Mouse (Mus musculus): ENCODE measurements at regions not wholly inside any gene's neighbourhood (a gene's known extent, or its start where the extent isn't known, plus 50 kb on each side); places are given as distances from the start of the nearest gene placed in this dataset.

DNA sequence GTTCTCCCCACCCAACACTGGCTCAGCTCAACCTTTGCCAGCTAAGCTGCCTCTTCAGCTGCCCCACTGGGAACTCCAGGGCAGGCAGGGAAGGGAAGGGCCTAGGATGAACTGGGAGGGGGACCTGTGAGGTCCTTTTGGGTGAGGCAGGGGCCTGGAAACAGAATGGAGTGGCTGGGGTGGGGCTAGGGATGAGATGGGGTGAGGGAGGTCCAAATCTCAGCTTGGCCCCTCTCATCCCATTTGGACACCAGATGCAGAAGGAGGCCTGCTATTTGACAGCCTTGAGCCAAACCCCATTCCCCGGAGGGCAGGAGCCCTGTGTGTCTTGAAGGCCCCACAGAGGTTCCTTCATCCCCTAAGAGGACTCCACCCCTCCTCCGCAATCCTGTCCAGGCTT is 166.7 kb upstream of the Kbtbd8 start:
- no peak for TF ChIP-seq MYOG (IDR thresholded peaks at IDR 0.05; ENCODE audit: control insufficient read depth, extremely low read depth, insufficient read length)
- no peak for TF ChIP-seq CEBPB (IDR thresholded peaks at IDR 0.05; ENCODE audit: low read depth)
- no peak for TF ChIP-seq MAX (IDR thresholded peaks at IDR 0.05)
- TF ChIP-seq USF1 (IDR thresholded peaks at IDR 0.05; ENCODE audit: low read depth) = no peak
- TF ChIP-seq MYOD1 (IDR thresholded peaks at IDR 0.05; ENCODE audit: control insufficient read depth, insufficient read length, low read depth) = no peak
- no peak for TF ChIP-seq FOSL1 (IDR thresholded peaks at IDR 0.05; ENCODE audit: insufficient read depth, low read length, poor library complexity, severe bottlenecking)
- no peak for TF ChIP-seq CTCF (IDR thresholded peaks at IDR 0.05; ENCODE audit: control insufficient read depth, insufficient read depth, insufficient read length)
- H3K79me3 ChIP-seq (ENCODE audit: low read depth) = no peaks in the 10 kb centered on the region
- H3K79me2 ChIP-seq (ENCODE audit: control insufficient read depth, insufficient read depth) = no peaks in the 10 kb centered on the region
- no peak overlapping the region for H3ac ChIP-seq (ENCODE audit: control insufficient read depth, insufficient read length, low read depth)
- no peak overlapping the region for H3K4me3 ChIP-seq (ENCODE audit: insufficient read depth, poor library complexity, severe bottlenecking)
- H3K36me3 ChIP-seq (ENCODE audit: control insufficient read depth, insufficient read depth) = no peaks in the 10 kb centered on the region
- H3K27me3 ChIP-seq (ENCODE audit: control insufficient read depth, insufficient read depth, insufficient read length) = no peaks in the 10 kb centered on the region

DNA sequence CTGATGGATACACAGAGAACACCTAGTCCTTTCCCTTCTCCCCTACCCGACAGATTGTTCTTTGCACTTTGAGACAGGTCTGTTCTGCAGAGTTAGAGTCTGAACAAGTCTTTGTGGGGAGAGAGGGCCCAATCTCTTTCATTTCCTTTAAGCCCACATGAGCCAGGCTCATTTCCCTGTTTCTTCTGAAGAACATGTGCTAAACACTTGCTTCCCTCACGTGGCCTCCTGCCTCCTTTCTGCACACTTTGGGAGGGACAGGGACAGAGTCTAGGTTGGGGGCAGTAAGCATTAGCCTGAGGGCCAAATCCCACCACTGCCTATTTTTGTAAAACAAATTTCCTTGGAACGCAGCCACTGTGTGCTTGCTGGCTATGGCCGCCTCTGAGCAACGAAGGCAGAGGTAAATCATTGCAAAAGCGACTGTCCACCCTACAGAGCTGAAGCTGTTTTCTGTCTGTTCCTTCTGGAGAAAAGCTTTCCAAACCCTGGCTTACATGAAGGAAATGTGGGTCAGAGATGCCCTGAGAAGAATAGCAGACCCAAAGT is 170.6 kb upstream of the Kbtbd8 start:
- Histone ChIP-seq H3ac (ENCODE audit: control insufficient read depth, insufficient read length, low read depth) (no peak overlapping the region), H3K36me3 (ENCODE audit: control insufficient read depth, insufficient read depth) (no peaks in the 10 kb centered on the region), H3K79me3 (ENCODE audit: low read depth) (no peaks in the 10 kb centered on the region), H3K79me2 (ENCODE audit: control insufficient read depth, insufficient read depth) (no peaks in the 10 kb centered on the region), H3K4me3 (ENCODE audit: insufficient read depth, poor library complexity, severe bottlenecking) (no peak overlapping the region), H3K27me3 (ENCODE audit: control insufficient read depth, insufficient read depth, insufficient read length) (no peaks in the 10 kb centered on the region)
- no peak for TF ChIP-seq FOSL1 (IDR thresholded peaks at IDR 0.05; ENCODE audit: insufficient read depth, low read length, poor library complexity, severe bottlenecking)

DNA sequence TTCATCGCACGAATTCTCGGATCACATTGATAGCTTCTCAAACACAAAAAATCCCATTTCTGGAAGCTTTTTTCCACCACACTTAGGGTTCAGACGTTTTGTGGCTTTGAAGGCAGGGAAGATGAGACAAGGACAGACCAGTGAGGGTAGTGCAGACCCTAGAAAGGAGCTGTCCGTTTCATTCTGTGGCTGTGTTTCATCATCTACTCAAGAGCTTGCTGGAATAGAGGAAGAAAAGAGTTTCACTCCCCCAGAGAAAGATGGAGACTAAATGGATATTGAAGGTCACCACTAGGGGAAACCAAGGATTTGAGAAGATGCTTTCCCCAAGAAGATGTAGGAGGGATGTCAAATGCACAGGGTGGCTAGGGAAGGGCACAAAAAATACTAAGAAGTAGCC is 171.3 kb upstream of the Kbtbd8 start:
- Histone ChIP-seq H3K4me3 (ENCODE audit: insufficient read depth, poor library complexity, severe bottlenecking) (no peak overlapping the region), H3ac (ENCODE audit: control insufficient read depth, insufficient read length, low read depth) (no peak overlapping the region), H3K27me3 (ENCODE audit: control insufficient read depth, insufficient read depth, insufficient read length) (no peaks in the 10 kb centered on the region), H3K36me3 (ENCODE audit: control insufficient read depth, insufficient read depth) (no peaks in the 10 kb centered on the region), H3K79me2 (ENCODE audit: control insufficient read depth, insufficient read depth) (no peaks in the 10 kb centered on the region), H3K79me3 (ENCODE audit: low read depth) (no peaks in the 10 kb centered on the region)
- TF ChIP-seq CTCF (IDR thresholded peaks at IDR 0.05; ENCODE audit: control insufficient read depth, insufficient read depth, insufficient read length) (no peak), MAX (IDR thresholded peaks at IDR 0.05) (no peak)

DNA sequence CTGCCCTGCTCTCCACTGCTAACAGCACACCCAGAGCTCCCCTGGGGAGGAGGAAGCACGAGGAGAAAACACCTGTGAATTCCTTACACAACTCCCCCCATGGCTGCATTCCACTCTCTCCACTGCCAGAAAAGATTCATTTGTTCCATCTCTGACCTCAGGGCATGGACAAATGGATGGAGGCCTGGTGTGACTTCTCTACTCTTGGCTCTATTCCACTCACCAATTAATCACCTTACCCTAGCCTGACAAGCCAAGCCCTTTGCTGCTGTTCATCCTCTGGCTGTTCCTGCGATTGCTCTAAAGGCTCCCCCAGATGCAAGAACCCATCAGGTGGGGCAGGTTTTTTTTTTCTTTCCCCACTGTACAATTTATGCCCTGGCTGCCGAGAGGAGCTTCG is 172.8 kb upstream of the Kbtbd8 start:
- H3K4me3 ChIP-seq (ENCODE audit: insufficient read depth, poor library complexity, severe bottlenecking) = no peak overlapping the region
- TF ChIP-seq USF1 (IDR thresholded peaks at IDR 0.05; ENCODE audit: low read depth) = no peak
- no peak for TF ChIP-seq CEBPB (IDR thresholded peaks at IDR 0.05; ENCODE audit: low read depth)
- TF ChIP-seq CTCF (IDR thresholded peaks at IDR 0.05; ENCODE audit: control insufficient read depth, insufficient read depth, insufficient read length) = no peak
- TF ChIP-seq MYOG (IDR thresholded peaks at IDR 0.05; ENCODE audit: control insufficient read depth, extremely low read depth, insufficient read length) = no peak
- TF ChIP-seq MAX (IDR thresholded peaks at IDR 0.05) = no peak
- TF ChIP-seq FOSL1 (IDR thresholded peaks at IDR 0.05; ENCODE audit: insufficient read depth, low read length, poor library complexity, severe bottlenecking) = no peak
- TF ChIP-seq MYOD1 (IDR thresholded peaks at IDR 0.05; ENCODE audit: control insufficient read depth, insufficient read length, low read depth) = no peak
- no peaks in the 10 kb centered on the region for H3K36me3 ChIP-seq (ENCODE audit: control insufficient read depth, insufficient read depth)
- no peaks in the 10 kb centered on the region for H3K79me2 ChIP-seq (ENCODE audit: control insufficient read depth, insufficient read depth)
- H3K79me3 ChIP-seq (ENCODE audit: low read depth) = no peaks in the 10 kb centered on the region
- H3ac ChIP-seq (ENCODE audit: control insufficient read depth, insufficient read length, low read depth) = no peak overlapping the region
- H3K27me3 ChIP-seq (ENCODE audit: control insufficient read depth, insufficient read depth, insufficient read length) = no peaks in the 10 kb centered on the region

DNA sequence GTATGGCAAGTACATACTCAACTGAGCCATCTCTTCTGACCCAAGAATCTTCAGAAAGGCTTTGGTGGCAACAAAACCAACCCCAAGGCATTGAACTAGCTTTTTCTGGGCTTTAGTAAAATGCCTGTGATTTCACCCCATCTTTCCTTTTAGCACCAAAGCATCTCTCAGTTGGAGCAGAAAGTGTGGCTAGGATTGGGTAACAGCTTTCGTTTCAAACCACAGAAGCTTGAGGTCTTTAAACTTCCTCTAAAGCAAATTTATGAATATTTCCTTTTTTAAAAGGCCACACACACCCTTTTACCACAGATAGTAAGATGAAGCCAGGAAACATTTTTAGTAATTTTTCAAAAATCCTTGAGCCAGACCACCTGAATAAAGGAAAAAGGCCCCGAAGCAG is 178.1 kb upstream of the Kbtbd8 start:
- H3K79me3 ChIP-seq (ENCODE audit: low read depth) = no peaks in the 10 kb centered on the region
- no peak overlapping the region for H3ac ChIP-seq (ENCODE audit: control insufficient read depth, insufficient read length, low read depth)
- H3K4me3 ChIP-seq (ENCODE audit: insufficient read depth, poor library complexity, severe bottlenecking) = no peak overlapping the region
- H3K36me3 ChIP-seq (ENCODE audit: control insufficient read depth, insufficient read depth) = no peaks in the 10 kb centered on the region
- TF ChIP-seq MAX (IDR thresholded peaks at IDR 0.05) (no peak), CTCF (IDR thresholded peaks at IDR 0.05; ENCODE audit: control insufficient read depth, insufficient read depth, insufficient read length) (no peak), FOSL1 (IDR thresholded peaks at IDR 0.05; ENCODE audit: insufficient read depth, low read length, poor library complexity, severe bottlenecking) (no peak), MYOG (IDR thresholded peaks at IDR 0.05; ENCODE audit: control insufficient read depth, extremely low read depth, insufficient read length) (no peak), USF1 (IDR thresholded peaks at IDR 0.05; ENCODE audit: low read depth) (no peak), MYOD1 (IDR thresholded peaks at IDR 0.05; ENCODE audit: control insufficient read depth, insufficient read length, low read depth) (no peak)
- H3K79me2 ChIP-seq (ENCODE audit: control insufficient read depth, insufficient read depth) = no peaks in the 10 kb centered on the region
- H3K27me3 ChIP-seq (ENCODE audit: control insufficient read depth, insufficient read depth, insufficient read length) = no peaks in the 10 kb centered on the region

DNA sequence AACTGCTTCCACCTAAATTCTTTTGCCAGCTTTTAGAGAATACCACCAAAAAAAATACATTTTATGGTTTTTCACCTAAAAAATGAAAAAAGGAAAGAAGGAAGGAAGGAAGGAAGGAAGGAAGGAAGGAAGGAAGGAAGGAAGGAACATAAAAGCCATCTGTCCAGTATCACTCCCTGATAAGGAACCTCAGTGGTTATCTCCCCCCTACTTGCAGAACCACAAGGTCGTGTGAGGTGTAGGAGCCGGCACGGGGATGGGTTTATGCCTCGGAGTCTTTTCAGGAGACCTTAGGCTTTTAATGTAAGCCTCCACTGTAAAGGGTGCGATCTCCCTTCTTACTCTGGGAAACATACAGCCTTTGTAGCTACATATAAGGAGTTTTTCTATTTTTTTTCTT is 180.8 kb upstream of the Kbtbd8 start:
- H3K4me3 ChIP-seq (ENCODE audit: insufficient read depth, poor library complexity, severe bottlenecking) = no peak overlapping the region
- no peak overlapping the region for H3ac ChIP-seq (ENCODE audit: control insufficient read depth, insufficient read length, low read depth)

More for the DNA sequence above, 180.8 kb upstream of the Kbtbd8 start:
- no peak for TF ChIP-seq MYOD1 (IDR thresholded peaks at IDR 0.05; ENCODE audit: control insufficient read depth, insufficient read length, low read depth)
- TF ChIP-seq MYOG (IDR thresholded peaks at IDR 0.05; ENCODE audit: control insufficient read depth, extremely low read depth, insufficient read length) = no peak
- no peak for TF ChIP-seq CTCF (IDR thresholded peaks at IDR 0.05; ENCODE audit: control insufficient read depth, insufficient read depth, insufficient read length)
- TF ChIP-seq USF1 (IDR thresholded peaks at IDR 0.05; ENCODE audit: low read depth) = no peak
- TF ChIP-seq MAX (IDR thresholded peaks at IDR 0.05) = no peak
- TF ChIP-seq CEBPB (IDR thresholded peaks at IDR 0.05; ENCODE audit: low read depth) = no peak
- TF ChIP-seq FOSL1 (IDR thresholded peaks at IDR 0.05; ENCODE audit: insufficient read depth, low read length, poor library complexity, severe bottlenecking) = no peak
- no peaks in the 10 kb centered on the region for H3K36me3 ChIP-seq (ENCODE audit: control insufficient read depth, insufficient read depth)
- no peaks in the 10 kb centered on the region for H3K79me3 ChIP-seq (ENCODE audit: low read depth)
- H3K27me3 ChIP-seq (ENCODE audit: control insufficient read depth, insufficient read depth, insufficient read length) = no peaks in the 10 kb centered on the region
- H3K79me2 ChIP-seq (ENCODE audit: control insufficient read depth, insufficient read depth) = no peaks in the 10 kb centered on the region
